Mouse (Mus musculus): ENCODE measurements around the gene Psmd3. TPM values are rescaled to one million over a fixed set of nuclear protein-coding genes. Genes with fewer than 3 reads are reported as not detected.

Psmd3 gene
- total and polyA plus RNA-seq, 2 experiments from 2014 or later: 113 to 202 TPM

GRCm38 (mm10) chr11:98697225-98697624 is 14.9 kb downstream of the Psmd3 start:
- H3K4me3 ChIP-seq (ENCODE audit: low read depth, low read length): no peak overlapping the region
- H3K4me1 ChIP-seq (ENCODE audit: insufficient read depth): no peaks in the 10 kb centered on the region
- H3K36me3 ChIP-seq (ENCODE audit: insufficient read depth): peaks cover 41% of the 10 kb centered on the region
- H3K9ac ChIP-seq: no peak overlapping the region
- no peaks in the 10 kb centered on the region for H3K9me3 ChIP-seq (ENCODE audit: low read length)
- WGBS: 91% methylated on average over 12 of the region's 12 CpGs
- no peaks in the 10 kb centered on the region for H3K27me3 ChIP-seq (ENCODE audit: insufficient read depth, low read length)
- H3K4me2 ChIP-seq (ENCODE audit: low read depth): no peak overlapping the region
- ATAC-seq (no peak), DNase-seq (no peak)
- TF ChIP-seq CTCF (IDR thresholded peaks at IDR 0.05; ENCODE audit: low read depth): no peak
- H3K27ac ChIP-seq (ENCODE audit: low read depth, low read length): no peak overlapping the region

DNA sequence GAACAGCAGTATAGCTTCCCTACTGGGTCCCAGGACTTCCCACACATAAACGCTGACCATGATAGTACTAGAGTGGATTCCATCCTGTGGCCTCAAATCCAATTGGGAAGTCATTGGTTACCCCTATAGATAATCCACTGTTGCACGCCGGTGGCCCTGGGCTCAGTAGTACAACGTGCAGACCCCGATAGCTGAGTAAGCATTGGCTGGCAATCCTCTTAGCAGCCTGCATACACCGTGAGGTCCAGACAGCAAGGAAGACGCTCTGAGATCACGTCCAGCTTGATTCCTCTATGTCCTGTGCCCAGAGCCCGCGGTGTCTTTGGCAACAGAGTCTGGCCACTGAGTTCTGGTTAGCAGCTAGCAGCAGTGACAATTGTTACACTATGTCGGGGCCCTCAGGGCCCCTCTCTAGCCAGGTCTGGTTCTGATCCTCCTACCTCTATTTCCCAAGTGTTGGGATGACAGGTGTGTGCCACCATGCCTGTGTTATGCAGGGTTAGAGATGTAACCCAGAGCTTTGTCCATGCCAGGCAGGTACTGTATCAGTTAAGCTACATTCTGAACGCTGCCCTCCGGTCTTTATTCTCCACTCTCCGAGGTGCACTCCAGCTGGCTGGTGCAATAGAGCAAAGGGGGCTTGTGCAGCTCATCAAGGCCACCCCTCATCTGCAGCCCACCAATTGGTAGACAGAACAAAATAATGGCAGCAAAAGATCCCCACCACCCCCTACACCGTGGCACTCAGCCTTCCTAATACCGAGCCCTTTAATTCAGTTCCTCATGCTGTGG is 16.7 kb downstream of the Psmd3 start:
- Histone ChIP-seq H3K36me3 (ENCODE audit: insufficient read depth) (peaks cover 24% of the 10 kb centered on the region), H3K27me3 (ENCODE audit: insufficient read depth, low read length) (no peaks in the 10 kb centered on the region), H3K27ac (ENCODE audit: low read depth, low read length) (no peak overlapping the region), H3K4me1 (ENCODE audit: insufficient read depth) (no peaks in the 10 kb centered on the region), H3K9me3 (ENCODE audit: low read length) (no peaks in the 10 kb centered on the region), H3K4me2 (ENCODE audit: low read depth) (no peak overlapping the region), H3K9ac (no peak overlapping the region), H3K4me3 (ENCODE audit: low read depth, low read length) (no peak overlapping the region)
- no peak for ATAC-seq
- no peak for DNase-seq
- TF ChIP-seq CTCF (IDR thresholded peaks at IDR 0.05; ENCODE audit: low read depth): no peak
- 86% methylated on average over 16 of the region's 16 CpGs for WGBS

- no peaks in the 10 kb centered on the region for H3K4me1 ChIP-seq (ENCODE audit: insufficient read depth)
- no peak overlapping the region for H3K9ac ChIP-seq
- 46% methylated on average over 4 of the region's 4 CpGs for WGBS
- H3K4me2 ChIP-seq (ENCODE audit: low read depth): no peak overlapping the region
- peak; percentile 87 for TF ChIP-seq CTCF (IDR thresholded peaks at IDR 0.05; ENCODE audit: low read depth)
- no peak overlapping the region for H3K27ac ChIP-seq (ENCODE audit: low read depth, low read length)
- H3K4me3 ChIP-seq (ENCODE audit: low read depth, low read length): no peak overlapping the region
- peaks cover 24% of the 10 kb centered on the region for H3K36me3 ChIP-seq (ENCODE audit: insufficient read depth)
- DNase-seq: peak; percentile 76
- peak; percentile 30; the same call in 1 of the 2 replicates for ATAC-seq
- no peaks in the 10 kb centered on the region for H3K9me3 ChIP-seq (ENCODE audit: low read length)
- no peaks in the 10 kb centered on the region for H3K27me3 ChIP-seq (ENCODE audit: insufficient read depth, low read length)
Measured at GRCm38 (mm10) chr11:98699911-98700310, 17.6 kb downstream of the Psmd3 start.

DNA sequence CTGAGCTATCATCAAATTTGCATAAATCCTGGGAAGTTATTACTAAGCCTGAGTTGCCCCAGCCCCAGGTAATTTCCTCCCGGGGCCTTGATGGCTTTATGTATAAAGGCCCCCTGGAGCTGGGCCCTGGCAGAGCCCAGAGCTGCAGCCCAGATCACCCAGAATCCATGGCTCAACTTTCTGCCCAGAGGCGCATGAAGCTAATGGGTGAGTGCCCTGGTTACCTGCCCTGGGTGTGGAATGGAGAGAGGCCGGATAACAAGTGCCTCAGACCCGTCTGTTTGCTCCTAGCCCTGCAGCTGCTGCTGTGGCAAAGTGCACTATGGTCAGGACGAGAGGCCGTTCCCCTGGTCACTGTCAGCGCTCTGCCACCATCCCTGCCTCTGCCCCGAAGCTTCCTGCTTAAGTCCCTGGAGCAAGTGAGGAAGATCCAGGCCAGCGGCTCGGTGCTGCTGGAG is 18.9 kb downstream of the Psmd3 start, which contains the start of gene Csf3:
Gene Csf3, plus strand, starts transcription at position 51 of the 458 bp plus-strand sequence.
- no peak within 1 kb of the TSS for H3K4me2 ChIP-seq (ENCODE audit: low read depth)
- H3K9me3 ChIP-seq (ENCODE audit: low read length): no peaks in the 10 kb centered on the region
- no peaks in the 10 kb centered on the region for H3K4me1 ChIP-seq (ENCODE audit: insufficient read depth)
- no peak within 1 kb of the TSS for H3K4me3 ChIP-seq (ENCODE audit: low read depth, low read length)
- no peak for ATAC-seq
- no peak for TF ChIP-seq CTCF (IDR thresholded peaks at IDR 0.05; ENCODE audit: low read depth)
- no peaks in the 10 kb centered on the region for H3K27me3 ChIP-seq (ENCODE audit: insufficient read depth, low read length)
- peaks cover 24% of the 10 kb centered on the region for H3K36me3 ChIP-seq (ENCODE audit: insufficient read depth)
- DNase-seq: no peak
- no peak within 1 kb of the TSS for H3K27ac ChIP-seq (ENCODE audit: low read depth, low read length)
- H3K9ac ChIP-seq: no peak within 1 kb of the TSS
- 42% methylated on average over 10 of the region's 10 CpGs for WGBS

- H3K4me2 ChIP-seq (ENCODE audit: low read depth): no peak overlapping the region
- H3K27ac ChIP-seq (ENCODE audit: low read depth, low read length): no peak overlapping the region
- H3K9ac ChIP-seq: no peak overlapping the region
- no peak for TF ChIP-seq CTCF (IDR thresholded peaks at IDR 0.05; ENCODE audit: low read depth)
- no peak overlapping the region for H3K4me3 ChIP-seq (ENCODE audit: low read depth, low read length)
- H3K9me3 ChIP-seq (ENCODE audit: low read length): no peaks in the 10 kb centered on the region
- 66% methylated on average over 5 of the region's 5 CpGs for WGBS
- no peak for DNase-seq
- no peaks in the 10 kb centered on the region for H3K27me3 ChIP-seq (ENCODE audit: insufficient read depth, low read length)
- no peaks in the 10 kb centered on the region for H3K4me1 ChIP-seq (ENCODE audit: insufficient read depth)
- ATAC-seq: no peak
- H3K36me3 ChIP-seq (ENCODE audit: insufficient read depth): peaks cover 34% of the 10 kb centered on the region
Measured at GRCm38 (mm10) chr11:98702323-98702722, 20.0 kb downstream of the Psmd3 start.

GRCm38 (mm10) chr11:98705021-98705420 is 22.7 kb downstream of the Psmd3 start:
- H3K9ac ChIP-seq: no peak overlapping the region
- H3K4me1 ChIP-seq (ENCODE audit: insufficient read depth): no peaks in the 10 kb centered on the region
- peaks cover 61% of the 10 kb centered on the region for H3K36me3 ChIP-seq (ENCODE audit: insufficient read depth)
- no peak overlapping the region for H3K4me2 ChIP-seq (ENCODE audit: low read depth)
- ATAC-seq (no peak), DNase-seq (no peak)
- H3K9me3 ChIP-seq (ENCODE audit: low read length): no peaks in the 10 kb centered on the region
- no peaks in the 10 kb centered on the region for H3K27me3 ChIP-seq (ENCODE audit: insufficient read depth, low read length)
- WGBS: 92% methylated on average over 10 of the region's 10 CpGs
- no peak overlapping the region for H3K4me3 ChIP-seq (ENCODE audit: low read depth, low read length)
- H3K27ac ChIP-seq (ENCODE audit: low read depth, low read length): no peak overlapping the region
- no peak for TF ChIP-seq CTCF (IDR thresholded peaks at IDR 0.05; ENCODE audit: low read depth)
